Mouse (Mus musculus) fat pad, adult 2 months (tissue): Measurements from ENCODE around the gene Ndufa4l2.

ENCODE experiments used
- DNase-seq: peaks from one replicate; pipeline ENCODE4 v3.0.0-alpha.2; 2011; ENCODE audit warnings: low read depth, low spot score; ENCODE audit errors: extremely low read depth

The Ndufa4l2 gene

GRCm38 (mm10) chr10:127526048-127526447 lies 11.3 kb downstream of the Ndufa4l2 start:
- no peak for DNase-seq

GRCm38 (mm10) chr10:127526681-127527080 lies 11.9 kb downstream of the Ndufa4l2 start:
- DNase-seq: no peak

GRCm38 (mm10) chr10:127527481-127527880 lies 12.7 kb downstream of the Ndufa4l2 start:
- DNase-seq: no peak

- no peak for DNase-seq
These were observed 16.2 kb downstream of the Ndufa4l2 start for GRCm38 (mm10) chr10:127530945-127531344.

- no peak for DNase-seq
These were observed 16.8 kb downstream of the Ndufa4l2 start for GRCm38 (mm10) chr10:127531548-127531947.

- no peak for DNase-seq
These were observed 19.5 kb downstream of the Ndufa4l2 start, which contains the start of gene Nxph4 for GRCm38 (mm10) chr10:127534036-127534928. TSS of gene Nxph4 (minus strand) at chr10:127534559.

- DNase-seq: no peak
These were observed 20.2 kb downstream of the Ndufa4l2 start for GRCm38 (mm10) chr10:127534929-127535384.

- DNase-seq: no peak
These were observed 22.0 kb downstream of the Ndufa4l2 start for GRCm38 (mm10) chr10:127536586-127537314.

GRCm38 (mm10) chr10:127537854-127538583 lies 23.3 kb downstream of the Ndufa4l2 start:
- no peak for DNase-seq

GRCm38 (mm10) chr10:127541510-127541909 lies 26.7 kb downstream of the Ndufa4l2 start:
- DNase-seq: no peak

- no peak for DNase-seq
These were observed 27.3 kb downstream of the Ndufa4l2 start for GRCm38 (mm10) chr10:127542084-127542483.

GRCm38 (mm10) chr10:127542720-127543119 lies 28.0 kb downstream of the Ndufa4l2 start:
- no peak for DNase-seq

GRCm38 (mm10) chr10:127543916-127544315 lies 29.1 kb downstream of the Ndufa4l2 start:
- peak; percentile 26 for DNase-seq

- DNase-seq: no peak
These were observed 29.6 kb downstream of the Ndufa4l2 start for GRCm38 (mm10) chr10:127544375-127544774.

GRCm38 (mm10) chr10:127546505-127546904 lies 31.7 kb downstream of the Ndufa4l2 start:
- DNase-seq: no peak

- no peak for DNase-seq
These were observed 33.5 kb downstream of the Ndufa4l2 start for GRCm38 (mm10) chr10:127548236-127548635.

GRCm38 (mm10) chr10:127549892-127550291 lies 35.1 kb downstream of the Ndufa4l2 start:
- DNase-seq: no peak

- DNase-seq: no peak
These were observed 40.9 kb downstream of the Ndufa4l2 start for GRCm38 (mm10) chr10:127555703-127556102.

- no peak for DNase-seq
These were observed 42.6 kb downstream of the Ndufa4l2 start for GRCm38 (mm10) chr10:127557397-127557796.

GRCm38 (mm10) chr10:127561145-127561544 lies 46.4 kb downstream of the Ndufa4l2 start:
- DNase-seq: no peak

GRCm38 (mm10) chr10:127563840-127564239 lies 49.1 kb downstream of the Ndufa4l2 start:
- DNase-seq: no peak
